ENCODE assay signal across 14 mouse cellular contexts in genomic region chr7:141638077-141638476, GRCm38 (mm10). TPM values are rescaled to one million over a fixed set of nuclear protein-coding genes. Genes with fewer than 3 reads are reported as not detected.
DNase-seq lines count a peak whose midpoint lies in the region; ATAC-seq lines count a peak whose summit lies in the region.
"Not testable (repeated sequence)": the region's sequence is repeated elsewhere in the genome, so short reads cannot be mapped to it uniquely, and the experiment has no call there.
"Had no signal": no experiment of that assay in that cellular context is flagged by ENCODE, and none has a peak within 500 bp of the region (broad histone marks: within the 10 kb centered on the region; RNA-seq: fewer than 3 reads in every experiment).

No protein-coding gene starts in this region.

- H3K4me1 ChIP-seq in forebrain, embryonic 15.5 days; heart, embryonic 14.5 days (ENCODE audit: control insufficient read depth in 2 of 2, insufficient read depth in 2 of 2, low read length in 2 of 2); intestine, embryonic 15.5 days (replicated peaks); limb, embryonic 15.5 days; neural tube, embryonic 11.5 days (ENCODE audit: control insufficient read depth, insufficient read depth, low read length): not testable (repeated sequence)

- H3K9me3 ChIP-seq in forebrain, embryonic 15.5 days; heart, embryonic 14.5 days (ENCODE audit: control insufficient read depth, low read length); intestine, embryonic 15.5 days; limb, embryonic 15.5 days; neural tube, embryonic 11.5 days (ENCODE audit: control insufficient read depth, low read length): not testable (repeated sequence)

- H3K36me3 ChIP-seq in forebrain, embryonic 15.5 days; intestine, embryonic 15.5 days; neural tube, embryonic 11.5 days (ENCODE audit: control insufficient read depth, insufficient read depth, low read length): not testable (repeated sequence)
- peaks cover 17% of the 10 kb centered on the region for H3K36me3 ChIP-seq in heart, embryonic 14.5 days (ENCODE audit: control insufficient read depth, insufficient read depth, low read length)
- peaks cover 18% of the 10 kb centered on the region for H3K36me3 ChIP-seq in limb, embryonic 15.5 days

- not testable (repeated sequence) for H3K27me3 ChIP-seq in forebrain, embryonic 15.5 days; heart, embryonic 14.5 days (ENCODE audit: control insufficient read depth, insufficient read depth, low read length); intestine, embryonic 15.5 days (replicated peaks); limb, embryonic 15.5 days; neural tube, embryonic 11.5 days (ENCODE audit: control insufficient read depth, insufficient read depth, low read length)

- H3K4me3 ChIP-seq in forebrain, embryonic 15.5 days; heart, embryonic 14.5 days (ENCODE audit: control insufficient read depth in 1 of 2, insufficient read depth in 1 of 2, low read depth in 1 of 2, low read length in 2 of 2); intestine, embryonic 15.5 days (replicated peaks); limb, embryonic 15.5 days; neural tube, embryonic 11.5 days (ENCODE audit: low read depth, low read length): not testable (repeated sequence)

- not testable (repeated sequence) for H3K27ac ChIP-seq in forebrain, embryonic 15.5 days (replicated peaks); heart, embryonic 14.5 days (replicated peaks in 1 of 2; ENCODE audit: control insufficient read depth in 1 of 2, insufficient read depth in 1 of 2, low read depth in 2 of 2, low read length in 2 of 2); intestine, embryonic 15.5 days; limb, embryonic 15.5 days; neural tube, embryonic 11.5 days (ENCODE audit: low read depth, low read length)

- not testable (repeated sequence) for H3K9ac ChIP-seq in forebrain, embryonic 15.5 days (replicated peaks); heart, embryonic 14.5 days (ENCODE audit: low read length); intestine, embryonic 15.5 days; limb, embryonic 15.5 days; neural tube, embryonic 11.5 days (ENCODE audit: low read length)

- H3K4me2 ChIP-seq in forebrain, embryonic 15.5 days (replicated peaks); heart, embryonic 14.5 days (ENCODE audit: low read length); intestine, embryonic 15.5 days (replicated peaks); limb, embryonic 15.5 days; neural tube, embryonic 11.5 days (ENCODE audit: low read depth): not testable (repeated sequence)

- WGBS in forebrain, embryonic 15.5 days, result 100% methylated on average over 3 of the region's 3 CpGs
- WGBS in heart, embryonic 14.5 days, result 92% methylated on average over 1 of the region's 3 CpGs
- WGBS in intestine, embryonic 15.5 days, result 85% methylated on average over 2 of the region's 3 CpGs
- 96% methylated on average over 2 of the region's 3 CpGs for WGBS in limb, embryonic 15.5 days
- 97% methylated on average over 1 of the region's 3 CpGs for WGBS in neural tube, embryonic 11.5 days

- peak; percentile 51 for ATAC-seq in common myeloid progenitor, adult 5-6 weeks (replicated peaks; ENCODE audit: low read depth, poor library complexity, severe bottlenecking)
- ATAC-seq in forebrain, embryonic 15.5 days (replicated peaks), result peak; percentile 36
- ATAC-seq in heart, embryonic 14.5 days (ENCODE audit: insufficient number of reproducible peaks, insufficient read depth, low FRiP score, low read depth), result peak; percentile 44
- peak; percentile 47 for ATAC-seq in intestine, embryonic 15.5 days
- ATAC-seq in limb, embryonic 15.5 days (ENCODE audit: insufficient number of reproducible peaks, low FRiP score, low TSS enrichment, low read depth), result peak; percentile 57
- peak; percentile 36 for ATAC-seq in megakaryocyte, adult 5-6 weeks (ENCODE audit: poor library complexity, severe bottlenecking)
- ATAC-seq in neural tube, embryonic 11.5 days (ENCODE audit: insufficient read depth, low FRiP score, low TSS enrichment), result peak; percentile 45

- not testable (repeated sequence) for DNase-seq in neural tube, embryonic 11.5 days (ENCODE audit: low spot score)
- peak; percentile 19 for DNase-seq in urinary bladder, postnatal 25 days (ENCODE audit: low spot score)

RNA-seq across cellular contexts. Expression of gene Muc6, which starts 17.0 kb away (rescaled TPM):
- total RNA-seq in common myeloid progenitor, adult 5-6 weeks (2017), result 0.18 TPM in 1 of 2 replicates, not detected in the other
- 0.25 and 0.28 TPM in 2 replicates for polyA plus RNA-seq in forebrain, embryonic 15.5 days (2015; fragmentation: Nextera tagmentation; extraction: Ambion mirVana)
- polyA plus RNA-seq in heart, embryonic 14.5 days (2014; fragmentation: Nextera tagmentation; extraction: Ambion mirVana), result 0.09 and 0.11 TPM in 2 replicates
- 0.21 and 0.24 TPM in 2 replicates for polyA plus RNA-seq in intestine, embryonic 15.5 days (2015; fragmentation: Nextera tagmentation; extraction: Ambion mirVana)
- 0.22 and 0.26 TPM in 2 replicates for polyA plus RNA-seq in limb, embryonic 15.5 days (2015; fragmentation: Nextera tagmentation; extraction: Ambion mirVana)
- total RNA-seq in megakaryocyte, adult 5-6 weeks (2015), result 0.16 and 0.39 TPM in 2 replicates
- 0.11 TPM in 1 of 2 replicates, not detected in the other for total RNA-seq in megakaryocyte, adult 5-6 weeks (2017)
- 0.19 and 0.20 TPM in 2 replicates for polyA plus RNA-seq in neural tube, embryonic 11.5 days (2014; fragmentation: Nextera tagmentation; extraction: Ambion mirVana)
- total RNA-seq: heart, adult 2 months; layer of hippocampus, adult 18-20 months; left cerebral cortex, adult 8-10 months had no signal
- polyA plus RNA-seq: heart, adult 2 months had no signal

RNA-seq across cellular contexts. Expression of gene Muc2, which starts 52.1 kb away (rescaled TPM):
- not detected in 2 replicates for total RNA-seq in common myeloid progenitor, adult 5-6 weeks (2017)
- 0.06 and 0.15 TPM in 2 replicates for polyA plus RNA-seq in forebrain, embryonic 15.5 days (2015; fragmentation: Nextera tagmentation; extraction: Ambion mirVana)
- polyA plus RNA-seq in heart, embryonic 14.5 days (2014; fragmentation: Nextera tagmentation; extraction: Ambion mirVana), result 0.20 and 0.31 TPM in 2 replicates
- polyA plus RNA-seq in intestine, embryonic 15.5 days (2015; fragmentation: Nextera tagmentation; extraction: Ambion mirVana), result 9.4 and 16.7 TPM in 2 replicates
- polyA plus RNA-seq in limb, embryonic 15.5 days (2015; fragmentation: Nextera tagmentation; extraction: Ambion mirVana), result 0.19 and 0.26 TPM in 2 replicates
- not detected in 2 replicates for total RNA-seq in megakaryocyte, adult 5-6 weeks (2015)
- not detected in 2 replicates for total RNA-seq in megakaryocyte, adult 5-6 weeks (2017)
- polyA plus RNA-seq in neural tube, embryonic 11.5 days (2014; fragmentation: Nextera tagmentation; extraction: Ambion mirVana), result 0.54 TPM in 1 of 2 replicates, not detected in the other
- total RNA-seq: heart, adult 2 months; layer of hippocampus, adult 18-20 months; MEL had no signal
- polyA plus RNA-seq: activated CD4-positive, CD25-positive, alpha-beta regulatory T cell, adult 4 months; inflammation-experienced regulatory T-cells, adult 6 months had no signal
